Mouse (Mus musculus): ENCODE data around the gene Sema4b. TPM values are rescaled to one million over a fixed set of nuclear protein-coding genes. Genes with fewer than 3 reads are reported as not detected.

Gene Sema4b
- polyA plus RNA-seq, 1 experiment from 2014 or later, result 14.1 TPM

DNA sequence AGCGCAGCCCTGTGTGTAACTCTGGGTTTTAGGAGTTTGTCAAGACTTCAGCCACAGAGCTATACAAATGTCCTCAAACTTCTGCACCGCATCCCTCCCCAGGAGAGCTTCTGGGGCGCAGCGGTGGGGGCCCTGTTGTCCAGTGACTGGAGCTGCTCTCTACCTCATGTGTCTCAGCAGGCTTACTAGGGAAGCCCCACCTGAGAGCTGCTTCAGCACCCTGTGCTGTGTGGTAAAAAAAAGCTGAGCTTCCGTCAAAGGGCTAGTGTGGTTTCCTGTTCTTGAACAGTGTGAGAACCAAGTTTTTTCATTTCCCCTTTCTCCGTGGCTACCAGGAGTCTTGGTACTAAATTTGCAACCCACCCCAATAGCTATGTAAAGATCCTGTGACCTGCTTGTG lies 23.0 kb downstream of the Sema4b start:
- H3K9ac ChIP-seq, result peak overlapping the region; percentile 48
- peaks cover 19% of the 10 kb centered on the region for H3K36me3 ChIP-seq
- WGBS, result 72% methylated on average over 6 of the region's 6 CpGs
- H3K4me1 ChIP-seq, result peaks cover 46% of the 10 kb centered on the region
- ATAC-seq (ENCODE audit: low FRiP score, low read depth), result no peak
- no peak overlapping the region for H3K4me2 ChIP-seq (replicated peaks)
- H3K27ac ChIP-seq, result no peak overlapping the region
- no peak overlapping the region for H3K4me3 ChIP-seq
- no peaks in the 10 kb centered on the region for H3K9me3 ChIP-seq
- H3K27me3 ChIP-seq, result no peaks in the 10 kb centered on the region

DNA sequence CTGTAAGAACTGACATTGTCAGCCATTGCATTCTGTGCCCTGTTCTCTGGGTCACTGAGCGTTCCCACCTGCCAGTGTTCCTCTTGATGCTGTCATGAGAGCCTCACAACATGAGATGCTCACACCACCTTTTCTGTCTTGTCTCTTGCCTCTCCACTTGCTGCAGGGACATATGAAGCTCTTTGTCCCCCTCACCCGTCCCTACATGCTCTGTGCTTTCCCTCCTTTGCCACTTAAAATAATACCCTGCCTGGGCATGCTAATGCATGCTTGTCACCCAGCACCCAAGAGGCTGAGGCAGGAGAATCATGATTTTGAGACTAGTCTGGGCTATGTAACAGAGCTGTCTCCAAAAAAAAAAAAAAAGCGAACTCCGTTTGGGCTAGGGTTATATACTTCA lies 24.3 kb downstream of the Sema4b start:
- Histone ChIP-seq H3K4me2 (replicated peaks) (no peak overlapping the region), H3K27ac (no peak overlapping the region), H3K36me3 (peaks cover 25% of the 10 kb centered on the region), H3K4me3 (no peak overlapping the region), H3K9me3 (no peaks in the 10 kb centered on the region), H3K9ac (no peak overlapping the region), H3K4me1 (peaks cover 40% of the 10 kb centered on the region), H3K27me3 (no peaks in the 10 kb centered on the region)
- ATAC-seq (ENCODE audit: low FRiP score, low read depth), result no peak
- WGBS, result 85% methylated on average over 4 of the region's 4 CpGs

DNA sequence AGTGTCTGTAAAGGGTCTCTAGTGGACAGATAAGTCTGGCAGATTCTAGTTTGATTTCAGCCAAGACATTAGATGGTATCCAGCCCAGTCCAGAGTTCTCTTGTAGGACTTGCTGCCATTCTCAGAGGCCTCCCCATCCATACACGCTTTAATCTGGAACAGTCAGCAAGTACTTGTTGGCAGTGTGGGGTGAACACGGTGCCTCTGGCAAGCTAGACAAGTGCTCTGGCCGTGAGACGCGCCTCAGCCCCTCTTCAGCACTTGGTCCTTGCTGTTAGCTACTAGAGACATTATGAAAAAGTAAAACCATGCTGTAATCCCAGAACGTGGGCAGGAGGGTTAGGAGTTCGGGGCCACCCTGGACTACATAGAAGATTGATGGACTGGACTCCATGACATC lies 27.0 kb downstream of the Sema4b start:
- Histone ChIP-seq H3K27ac (no peak overlapping the region), H3K4me1 (peaks cover 17% of the 10 kb centered on the region), H3K4me3 (no peak overlapping the region), H3K9me3 (no peaks in the 10 kb centered on the region), H3K27me3 (no peaks in the 10 kb centered on the region), H3K36me3 (peaks cover 51% of the 10 kb centered on the region), H3K9ac (no peak overlapping the region), H3K4me2 (replicated peaks) (no peak overlapping the region)
- WGBS, result 89% methylated on average over 7 of the region's 7 CpGs
- no peak for ATAC-seq (ENCODE audit: low FRiP score, low read depth)

GRCm38 (mm10) chr7:80214459-80214858 lies 27.8 kb downstream of the Sema4b start:
- Histone ChIP-seq H3K4me3 (no peak overlapping the region), H3K4me1 (peaks cover 9% of the 10 kb centered on the region; the same call in 1 of the 2 replicates), H3K36me3 (peaks cover 60% of the 10 kb centered on the region), H3K9me3 (no peaks in the 10 kb centered on the region), H3K27me3 (no peaks in the 10 kb centered on the region), H3K4me2 (replicated peaks) (no peak overlapping the region), H3K9ac (no peak overlapping the region), H3K27ac (no peak overlapping the region; the same call in 1 of the 2 replicates)
- no peak for ATAC-seq (ENCODE audit: low FRiP score, low read depth)
- WGBS, result 75% methylated on average over 8 of the region's 8 CpGs

- 28% methylated on average over 4 of the region's 4 CpGs for WGBS
- Histone ChIP-seq H3K27ac (peak overlapping the region; percentile 17; the same call in 1 of the 2 replicates), H3K36me3 (peaks cover 69% of the 10 kb centered on the region), H3K4me2 (replicated peaks) (no peak overlapping the region), H3K27me3 (no peaks in the 10 kb centered on the region), H3K4me1 (peaks cover 5% of the 10 kb centered on the region; the same call in 1 of the 2 replicates), H3K4me3 (no peak overlapping the region), H3K9me3 (no peaks in the 10 kb centered on the region), H3K9ac (peak overlapping the region; percentile 26; the same call in 1 of the 2 replicates)
- ATAC-seq (ENCODE audit: low FRiP score, low read depth), result peak; percentile 73
Observed at GRCm38 (mm10) chr7:80215398-80215797, 28.8 kb downstream of the Sema4b start.

- Histone ChIP-seq H3K27me3 (no peaks in the 10 kb centered on the region), H3K36me3 (peaks cover 81% of the 10 kb centered on the region), H3K4me2 (replicated peaks) (no peak overlapping the region), H3K4me1 (peaks cover 5% of the 10 kb centered on the region; the same call in 1 of the 2 replicates), H3K4me3 (no peak overlapping the region), H3K9me3 (no peaks in the 10 kb centered on the region), H3K27ac (no peak overlapping the region), H3K9ac (no peak overlapping the region)
- ATAC-seq (ENCODE audit: low FRiP score, low read depth), result 0 out of 2 replicates have a peak, but pooled peaks have one; percentile 37
- 83% methylated on average over 8 of the region's 8 CpGs for WGBS
Observed at GRCm38 (mm10) chr7:80216566-80216965, 29.9 kb downstream of the Sema4b start.

DNA sequence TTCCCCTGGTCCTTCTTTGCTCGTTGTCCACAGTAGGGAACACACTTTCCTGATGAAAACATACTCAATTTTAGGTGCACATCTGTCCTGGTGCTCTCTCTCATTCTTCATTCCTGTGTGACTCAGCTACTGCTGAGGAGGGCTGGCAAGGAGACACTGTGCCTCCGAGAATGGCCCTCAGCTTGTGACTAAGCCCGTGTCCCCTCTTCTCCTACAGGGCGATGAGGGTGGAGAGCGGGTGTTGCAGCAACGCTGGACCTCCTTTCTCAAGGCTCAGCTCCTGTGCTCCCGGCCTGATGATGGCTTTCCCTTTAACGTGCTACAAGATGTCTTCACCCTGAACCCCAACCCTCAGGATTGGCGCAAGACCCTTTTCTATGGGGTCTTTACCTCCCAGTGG lies 32.0 kb downstream of the Sema4b start:
- H3K4me1 ChIP-seq, result peaks cover 5% of the 10 kb centered on the region; the same call in 1 of the 2 replicates

DNA sequence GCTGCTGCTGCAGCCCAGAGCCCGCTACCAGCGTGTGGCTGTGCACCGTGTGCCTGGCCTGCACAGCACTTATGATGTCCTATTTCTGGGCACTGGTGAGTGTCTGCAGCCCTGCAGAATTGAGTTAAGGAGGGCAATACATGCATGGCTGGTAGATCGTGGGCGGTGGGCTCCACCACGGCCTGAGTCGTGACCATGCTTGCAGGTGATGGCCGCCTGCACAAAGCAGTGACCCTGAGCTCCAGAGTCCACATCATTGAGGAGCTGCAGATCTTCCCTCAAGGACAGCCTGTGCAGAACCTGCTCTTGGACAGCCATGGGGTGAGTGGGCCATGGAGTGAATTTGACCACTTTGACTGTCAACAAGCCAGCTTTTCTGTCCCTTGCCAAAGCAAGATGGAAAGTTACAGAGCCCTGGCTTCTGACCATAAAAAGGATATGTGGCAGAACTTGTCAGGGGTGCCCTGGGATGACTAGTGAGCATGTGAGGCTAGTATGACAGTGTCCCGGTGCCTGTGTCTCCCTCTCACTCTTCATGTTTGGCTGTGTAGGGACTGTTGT lies 33.7 kb downstream of the Sema4b start:
- Histone ChIP-seq H3K36me3 (peaks cover 92% of the 10 kb centered on the region), H3K4me1 (no peaks in the 10 kb centered on the region), H3K9me3 (no peaks in the 10 kb centered on the region), H3K27me3 (no peaks in the 10 kb centered on the region), H3K9ac (no peak overlapping the region), H3K4me2 (replicated peaks) (no peak overlapping the region), H3K4me3 (no peak overlapping the region), H3K27ac (no peak overlapping the region)
- no peak for ATAC-seq (ENCODE audit: low FRiP score, low read depth)
- 97% methylated on average over 9 of the region's 9 CpGs for WGBS

More for the DNA sequence above, 32.0 kb downstream of the Sema4b start:
- ATAC-seq (ENCODE audit: low FRiP score, low read depth), result no peak
- H3K9me3 ChIP-seq, result no peaks in the 10 kb centered on the region
- H3K36me3 ChIP-seq, result peaks cover 84% of the 10 kb centered on the region
- H3K4me2 ChIP-seq (replicated peaks), result no peak overlapping the region
- no peaks in the 10 kb centered on the region for H3K27me3 ChIP-seq
- no peak overlapping the region for H3K9ac ChIP-seq
- H3K27ac ChIP-seq, result no peak overlapping the region
- 93% methylated on average over 9 of the region's 9 CpGs for WGBS
- H3K4me3 ChIP-seq, result no peak overlapping the region

DNA sequence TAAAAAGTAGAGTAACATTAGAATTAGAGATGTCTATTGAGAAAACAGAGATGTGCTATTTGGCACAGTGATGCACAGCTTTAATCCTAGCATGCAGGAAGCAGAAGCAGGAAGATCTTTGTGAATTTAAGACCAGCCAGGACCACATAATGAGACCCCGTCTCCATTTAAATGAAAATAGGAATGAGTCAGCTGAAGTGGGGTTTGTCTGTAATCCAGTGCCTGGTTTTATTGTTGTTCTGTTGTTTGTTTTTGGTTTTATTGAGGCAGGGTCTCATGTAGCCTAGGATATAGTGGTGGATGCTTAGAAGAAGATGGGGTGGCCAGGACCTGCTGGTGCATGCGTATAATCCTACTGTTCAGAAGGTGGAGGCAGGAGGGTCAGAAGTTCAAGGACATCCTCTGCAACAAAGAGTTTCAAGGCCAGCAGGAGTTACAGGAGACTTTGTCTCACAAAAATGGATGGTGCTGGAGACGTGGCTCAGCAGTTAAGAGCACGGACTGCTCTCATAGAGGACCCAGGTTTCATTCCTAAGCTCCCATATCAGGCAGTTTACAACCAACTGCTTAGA lies 34.6 kb downstream of the Sema4b start:
- no peak for ATAC-seq (ENCODE audit: low FRiP score, low read depth)
- 91% methylated on average over 4 of the region's 4 CpGs for WGBS
- peaks cover 89% of the 10 kb centered on the region for H3K36me3 ChIP-seq

DNA sequence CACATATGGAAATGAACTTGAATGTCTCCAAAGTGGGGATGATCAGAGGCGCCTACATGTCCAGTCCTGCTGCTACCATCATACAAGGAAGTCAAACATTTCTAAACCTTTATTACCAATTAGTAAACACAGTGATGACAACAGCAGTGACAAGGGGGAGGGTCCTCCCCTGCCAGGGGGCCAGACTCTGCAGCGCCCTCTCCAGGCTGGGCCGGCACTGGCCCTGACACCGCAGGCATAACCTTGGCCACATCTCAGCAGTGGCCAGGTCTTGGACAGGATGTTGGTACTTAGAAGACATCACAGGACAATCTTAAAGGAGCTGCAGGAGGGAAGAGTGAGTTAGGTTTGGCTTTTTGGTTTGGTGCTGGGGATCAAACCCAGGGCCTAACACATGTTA lies 40.4 kb downstream of the Sema4b start:
- H3K4me2 ChIP-seq (replicated peaks), result no peak overlapping the region
- no peaks in the 10 kb centered on the region for H3K9me3 ChIP-seq
- H3K4me1 ChIP-seq, result peaks cover 11% of the 10 kb centered on the region
- H3K9ac ChIP-seq, result no peak overlapping the region
- no peak overlapping the region for H3K27ac ChIP-seq
- no peak for ATAC-seq (ENCODE audit: low FRiP score, low read depth)
- H3K4me3 ChIP-seq, result no peak overlapping the region
- WGBS, result 95% methylated on average over 4 of the region's 4 CpGs
- H3K36me3 ChIP-seq, result peaks cover 58% of the 10 kb centered on the region
- peaks cover 3% of the 10 kb centered on the region; the same call in 1 of the 2 replicates for H3K27me3 ChIP-seq

More for the DNA sequence above, 34.6 kb downstream of the Sema4b start:
- Histone ChIP-seq H3K27me3 (no peaks in the 10 kb centered on the region), H3K9ac (no peak overlapping the region), H3K27ac (no peak overlapping the region), H3K4me2 (replicated peaks) (no peak overlapping the region), H3K9me3 (no peaks in the 10 kb centered on the region), H3K4me1 (no peaks in the 10 kb centered on the region), H3K4me3 (no peak overlapping the region)

GRCm38 (mm10) chr7:80230196-80230595 lies 43.6 kb downstream of the Sema4b start:
- no peak for ATAC-seq (ENCODE audit: low FRiP score, low read depth)
- WGBS, result 58% methylated on average over 6 of the region's 6 CpGs
- Histone ChIP-seq H3K4me3 (no peak overlapping the region), H3K27ac (no peak overlapping the region), H3K9ac (no peak overlapping the region), H3K27me3 (peaks cover 3% of the 10 kb centered on the region; the same call in 1 of the 2 replicates), H3K9me3 (no peaks in the 10 kb centered on the region), H3K4me1 (peaks cover 21% of the 10 kb centered on the region), H3K4me2 (replicated peaks) (no peak overlapping the region), H3K36me3 (peaks cover 32% of the 10 kb centered on the region)

DNA sequence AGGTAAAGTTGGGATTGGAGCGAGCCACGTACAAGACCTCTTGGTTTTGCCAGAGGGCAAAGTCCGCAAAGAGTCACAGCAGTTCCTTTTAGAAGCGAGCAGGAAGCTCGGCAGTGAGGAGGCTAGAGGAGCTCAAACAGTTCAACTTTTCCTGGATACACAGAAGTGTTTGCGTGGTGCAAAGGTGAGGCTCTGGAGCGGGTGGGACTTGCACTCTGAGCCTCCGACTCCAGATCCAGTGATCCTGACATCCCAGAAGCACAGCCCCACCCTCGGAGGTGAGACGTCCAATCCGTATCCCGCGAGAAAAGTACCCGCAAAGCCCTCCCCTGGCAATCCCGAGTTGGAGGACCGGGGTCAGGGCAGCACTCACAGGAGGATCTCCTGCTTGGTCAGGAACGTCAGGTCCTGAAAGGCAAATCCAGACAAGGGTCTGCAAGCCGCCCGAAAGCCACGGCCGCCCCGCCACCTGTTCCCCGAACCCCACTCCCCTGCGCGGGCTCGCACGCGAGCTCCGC lies 45.4 kb downstream of the Sema4b start:
- Histone ChIP-seq H3K27me3 (peaks cover 3% of the 10 kb centered on the region; the same call in 1 of the 2 replicates), H3K4me3 (peak overlapping the region; percentile 69), H3K4me1 (peaks cover 25% of the 10 kb centered on the region), H3K9me3 (no peaks in the 10 kb centered on the region), H3K4me2 (replicated peaks) (peak overlapping the region; percentile 91), H3K27ac (no peak overlapping the region; the same call in 1 of the 2 replicates), H3K9ac (peak overlapping the region; percentile 74), H3K36me3 (peaks cover 22% of the 10 kb centered on the region)
- WGBS, result 1% methylated on average over 29 of the region's 29 CpGs
- peak; percentile 14; the same call in 1 of the 2 replicates for ATAC-seq (ENCODE audit: low FRiP score, low read depth)
